Mouse (Mus musculus) B cell, adult 2 months (primary cell): ENCODE measurements at regions not wholly inside any gene's neighbourhood (a gene's known extent, or its start where the extent isn't known, plus 50 kb on each side); places are given as distances from the start of the nearest gene placed in this dataset.

Experiments used
- DNase-seq, 2 experiments: peaks; one replicate each; pipeline ENCODE4 v3.0.0; 2022

DNA sequence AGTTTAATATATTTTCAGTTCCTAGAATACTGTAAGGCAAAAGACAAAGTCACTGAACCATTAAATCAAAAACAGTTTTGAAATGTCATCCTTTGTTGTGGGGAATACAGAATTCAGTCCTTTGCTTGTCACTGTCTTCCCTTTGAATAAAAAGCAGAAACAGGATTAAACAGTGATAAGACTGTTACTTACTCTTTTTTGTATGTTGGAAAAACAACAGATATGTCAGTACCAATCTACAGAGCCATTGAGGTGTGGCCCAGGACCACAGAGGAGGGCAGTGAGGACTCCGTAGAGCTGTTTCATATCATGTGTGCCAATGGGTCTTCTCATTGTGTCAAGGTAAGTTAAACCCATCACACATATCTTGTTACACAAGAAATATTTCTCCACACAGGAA is 55.6 kb upstream of the Mbnl1 start:
- DNase-seq = no peak

- no peak for DNase-seq
Measured at GRCm38 (mm10) chr3:60418652-60419051, 54.0 kb upstream of the Mbnl1 start.

- no peak for DNase-seq
Measured at GRCm38 (mm10) chr3:60419216-60419615, 53.4 kb upstream of the Mbnl1 start.
